Mouse (Mus musculus) MEL (cell line): ENCODE results near the gene Crocc. TPM values are rescaled to one million over a fixed set of nuclear protein-coding genes. Genes with fewer than 3 reads are reported as not detected.

Source experiments
- DNase-seq: peaks from one replicate; pipeline ENCODE4 v3.0.0; 2011; ENCODE audit warnings: low read depth, low spot score
- H3K27ac ChIP-seq: 2 replicates; pipeline ENCODE4 v1.5.1; 2012; ENCODE audit warnings: low read depth, mild to moderate bottlenecking, control low read depth, low read length, moderate library complexity; ENCODE audit not compliant: control insufficient read depth
- H3K27me3 ChIP-seq, 2 experiments: fragments of 150-350 bp in 1 of 2; sonication (generic) in 1 of 2; 2 replicates each; pipeline ENCODE4 v1.6.1; 2012; ENCODE audit warnings: low read length in 2 of 2, mild to moderate bottlenecking in 2 of 2, improper control_type of control experiment in 1 of 2, moderate library complexity in 1 of 2; ENCODE audit not compliant: insufficient read depth in 2 of 2, control insufficient read depth in 1 of 2
- H3K36me3 ChIP-seq, 2 experiments: 2 replicates each; pipeline ENCODE4 v1.6.1; 2012 to 2014; ENCODE audit warnings: low read length in 2 of 2, improper control_type of control experiment in 1 of 2, inconsistent platforms in 1 of 2, mild to moderate bottlenecking in 1 of 2; ENCODE audit not compliant: insufficient read depth in 2 of 2, control insufficient read depth in 1 of 2
- H3K4me1 ChIP-seq, 2 experiments: fragments of 150-350 bp in 1 of 2; sonication (generic) in 1 of 2; 2 replicates each; pipeline ENCODE4 v1.6.1; 2012; ENCODE audit warnings: low read length in 2 of 2, improper control_type of control experiment in 1 of 2, mild to moderate bottlenecking in 1 of 2; ENCODE audit not compliant: insufficient read depth in 2 of 2, control insufficient read depth in 1 of 2
- H3K4me3 ChIP-seq, 2 experiments: fragments of 150-350 bp in 1 of 2; sonication (generic) in 1 of 2; 2 replicates each; pipeline ENCODE4 v1.5.1; 2012; ENCODE audit warnings: low read depth in 2 of 2, low read length in 2 of 2, mild to moderate bottlenecking in 2 of 2, moderate library complexity in 2 of 2, control low read depth in 1 of 2, improper control_type of control experiment in 1 of 2; ENCODE audit not compliant: control insufficient read depth in 1 of 2, insufficient read depth in 1 of 2
- H3K79me2 ChIP-seq: 2 replicates; pipeline ENCODE4 v1.6.1; 2012; ENCODE audit warnings: mild to moderate bottlenecking, low read length, moderate library complexity; ENCODE audit not compliant: control insufficient read depth, poor library complexity, insufficient read depth
- H3K9ac ChIP-seq: 2 replicates; pipeline ENCODE4 v1.6.1; 2012; ENCODE audit warnings: low read depth, mild to moderate bottlenecking, control low read depth, low read length, moderate library complexity; ENCODE audit not compliant: control insufficient read depth, poor library complexity, severe bottlenecking
- H3K9me3 ChIP-seq: fragments of 150-350 bp; sonication (generic); replicated peaks from 2 replicates; pipeline ENCODE4 v1.6.1; 2012; ENCODE audit warnings: mild to moderate bottlenecking, low read length, improper control_type of control experiment, moderate library complexity; ENCODE audit not compliant: insufficient read depth
- CHD1 ChIP-seq: IDR thresholded peaks from 2 replicates; pipeline ENCODE4 v1.6.1; 2012; ENCODE audit warnings: low read depth, mild to moderate bottlenecking, inconsistent platforms, low read length, improper control_type of control experiment
- CTCF ChIP-seq, 3 experiments: IDR thresholded peaks in 2 of 3; conservative IDR thresholded peaks in 1 of 3; 2 replicates each; pipeline ENCODE4 v1.5.1; 2011 to 2012; ENCODE audit warnings: low read length in 3 of 3, low read depth in 2 of 3, mild to moderate bottlenecking in 2 of 3, improper control_type of control experiment in 1 of 3, inconsistent platforms in 1 of 3, mixed read lengths in 1 of 3, moderate library complexity in 1 of 3; ENCODE audit not compliant: control insufficient read depth in 1 of 3, insufficient read depth in 1 of 3, poor library complexity in 1 of 3, severe bottlenecking in 1 of 3
- GATA1 ChIP-seq: IDR thresholded peaks from 2 replicates; pipeline ENCODE4 v1.6.1; 2011; ENCODE audit warnings: low read depth, low read length, improper control_type of control experiment
- HCFC1 ChIP-seq: IDR thresholded peaks from 2 replicates; pipeline ENCODE4 v1.6.1; 2012; ENCODE audit warnings: low read depth, mild to moderate bottlenecking, inconsistent platforms, low read length, improper control_type of control experiment, moderate library complexity
- JUND ChIP-seq: IDR thresholded peaks from 2 replicates; pipeline ENCODE4 v1.6.1; 2011; ENCODE audit warnings: low read depth, mild to moderate bottlenecking, improper control_type of control experiment, low read length
- KAT2A ChIP-seq: conservative IDR thresholded peaks from 2 replicates; pipeline ENCODE4 v1.6.1; 2012; ENCODE audit warnings: low read depth, low read length, improper control_type of control experiment, inconsistent platforms
- MAFK ChIP-seq: IDR thresholded peaks from 2 replicates; pipeline ENCODE4 v1.6.1; 2011; ENCODE audit warnings: low read depth, mild to moderate bottlenecking, low read length, improper control_type of control experiment, borderline replicate concordance
- MAX ChIP-seq: IDR thresholded peaks from 2 replicates; pipeline ENCODE4 v1.6.1; 2011; ENCODE audit warnings: low read length, improper control_type of control experiment
- MXI1 ChIP-seq: IDR thresholded peaks from 2 replicates; pipeline ENCODE4 v1.6.1; 2011; ENCODE audit warnings: mild to moderate bottlenecking, low read depth, low read length, improper control_type of control experiment
- MYC ChIP-seq: IDR thresholded peaks from 2 replicates; pipeline ENCODE4 v1.6.1; 2011; ENCODE audit warnings: low read depth, mild to moderate bottlenecking, low read length, improper control_type of control experiment, moderate library complexity
- NELFE ChIP-seq: IDR thresholded peaks from 2 replicates; pipeline ENCODE4 v1.6.1; 2011; ENCODE audit warnings: low read depth, low read length, improper control_type of control experiment
- POLR2A ChIP-seq, 2 experiments: IDR thresholded peaks; 2 replicates each; pipeline ENCODE4 v1.6.1; 2011 to 2012; ENCODE audit warnings: low read length in 2 of 2, mild to moderate bottlenecking in 2 of 2, control low read depth in 1 of 2, improper control_type of control experiment in 1 of 2, low read depth in 1 of 2, moderate library complexity in 1 of 2; ENCODE audit not compliant: control insufficient read depth in 1 of 2, insufficient read depth in 1 of 2, poor library complexity in 1 of 2
- RAD21 ChIP-seq: IDR thresholded peaks from 2 replicates; pipeline ENCODE4 v1.6.1; 2011; ENCODE audit warnings: mild to moderate bottlenecking, low read depth, low read length, improper control_type of control experiment
- RCOR1 ChIP-seq: IDR thresholded peaks from 2 replicates; pipeline ENCODE4 v1.6.1; 2012; ENCODE audit warnings: low read depth, mild to moderate bottlenecking, inconsistent platforms, low read length, improper control_type of control experiment
- SIN3A ChIP-seq: IDR thresholded peaks from 2 replicates; pipeline ENCODE4 v1.6.1; 2012; ENCODE audit warnings: low read length, improper control_type of control experiment, inconsistent platforms
- TAL1 ChIP-seq: IDR thresholded peaks from 2 replicates; pipeline ENCODE4 v1.6.1; 2012; ENCODE audit warnings: mild to moderate bottlenecking, inconsistent platforms, low read length, moderate library complexity, mixed read lengths
- UBTF ChIP-seq: IDR thresholded peaks from 2 replicates; pipeline ENCODE4 v1.6.1; 2012; ENCODE audit warnings: low read depth, mild to moderate bottlenecking, inconsistent platforms, low read length, improper control_type of control experiment, moderate library complexity, borderline replicate concordance; ENCODE audit not compliant: insufficient read depth
- USF1 ChIP-seq: IDR thresholded peaks from 2 replicates; pipeline ENCODE4 v1.6.1; 2014; ENCODE audit warnings: low read depth, mild to moderate bottlenecking, inconsistent platforms, low read length, improper control_type of control experiment, moderate library complexity
- ZNF384 ChIP-seq: IDR thresholded peaks from 2 replicates; pipeline ENCODE4 v1.6.1; 2012; ENCODE audit warnings: low read depth, mild to moderate bottlenecking, inconsistent platforms, low read length, improper control_type of control experiment
- polyA plus RNA-seq, 2 experiments: library from polyadenylated mRNA; stranded (reverse) in 1 of 2; unstranded in 1 of 2; fragments of >175 nt in 1 of 2; fragments of >200 nt in 1 of 2; gene quantifications; 2 replicates each; pipeline versions ENCODE4 v1.2.1 to v1.2.4; 2012; ENCODE audit warnings: low replicate concordance in 2 of 2, low read depth in 1 of 2; ENCODE audit not compliant: insufficient read length in 2 of 2, insufficient read depth in 1 of 2, missing spikeins in 1 of 2
- total RNA-seq: library from RNA; depleted of rRNA; stranded (reverse); fragments of 300-350 nt; gene quantifications from 2 replicates; pipeline ENCODE4 v1.2.3, GENCODE M21; 2012

The Crocc gene
- total and polyA plus RNA-seq, 3 experiments: 0.77 to 3.6 TPM; not detected in 1

DNA sequence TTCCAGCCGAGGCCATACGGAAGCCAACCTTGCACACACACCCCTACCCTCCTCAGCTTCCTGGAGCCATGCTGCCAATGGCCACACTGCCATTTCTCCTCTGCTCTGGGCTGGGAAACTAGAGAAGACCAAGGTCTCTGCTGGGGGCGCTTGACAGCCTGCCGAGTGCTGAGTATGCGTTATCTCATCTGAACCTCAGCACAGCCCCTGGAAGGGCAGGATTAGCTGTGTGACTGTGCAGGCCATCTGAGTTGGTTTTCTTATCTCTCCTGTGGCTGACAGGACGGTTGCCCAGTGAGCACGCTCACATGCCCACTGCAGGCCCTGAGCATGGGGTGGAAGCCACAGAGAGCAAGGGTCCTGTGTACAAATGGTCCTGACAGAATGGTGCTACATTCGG, 8.3 kb upstream of the Crocc start (continued):
- TF ChIP-seq MYC: no peak
- TF ChIP-seq CTCF (IDR thresholded peaks at IDR 0.05 in 2 of 3, conservative IDR thresholded peaks at IDR 0.05 in 1 of 3; ENCODE audit: control insufficient read depth in 1 of 3, insufficient read depth in 1 of 3, low read depth in 2 of 3, low read length in 3 of 3, poor library complexity in 1 of 3, severe bottlenecking in 1 of 3): no peak
- TF ChIP-seq CHD1: no peak
- peak; percentile 37; the same call in 1 of the 2 replicates for TF ChIP-seq TAL1
- TF ChIP-seq KAT2A: no peak
- no peak for TF ChIP-seq HCFC1

- Histone ChIP-seq H3K9me3 (no peaks in the 10 kb centered on the region), H3K27ac (no peak overlapping the region), H3K79me2 (no peaks in the 10 kb centered on the region), H3K4me1 (peaks cover 0 to 12% of the 10 kb centered on the region in 2 experiments; a peak in 2 of 4 replicates), H3K27me3 (no peaks in the 10 kb centered on the region), H3K4me3 (no peak overlapping the region), H3K36me3 (peaks cover 0 to 6% of the 10 kb centered on the region in 2 experiments; a peak in 2 of 4 replicates), H3K9ac (no peak overlapping the region)
- DNase-seq: no peak
- TF ChIP-seq UBTF (no peak), NELFE (no peak), POLR2A (IDR thresholded peaks at IDR 0.05; ENCODE audit: control insufficient read depth in 1 of 2, insufficient read depth in 1 of 2, low read depth in 1 of 2, low read length in 2 of 2, poor library complexity in 1 of 2) (no peak), MAFK (no peak), JUND (no peak), ZNF384 (no peak), SIN3A (no peak), RCOR1 (no peak), RAD21 (no peak), CTCF (IDR thresholded peaks at IDR 0.05 in 2 of 3, conservative IDR thresholded peaks at IDR 0.05 in 1 of 3; ENCODE audit: control insufficient read depth in 1 of 3, insufficient read depth in 1 of 3, low read depth in 2 of 3, low read length in 3 of 3, poor library complexity in 1 of 3, severe bottlenecking in 1 of 3) (no peak), USF1 (no peak), HCFC1 (no peak), MXI1 (no peak), MAX (no peak), GATA1 (no peak), KAT2A (no peak)
Measured at GRCm38 (mm10) chr4:141067516-141068046, 7.2 kb upstream of the Crocc start.
